Mouse (Mus musculus): ENCODE data around the gene Hfe.
"Not testable (repeated sequence)": the region's sequence is repeated elsewhere in the genome, so short reads cannot be mapped to it uniquely, and the experiment has no call there.

- not testable (repeated sequence) for TF ChIP-seq CTCF, POLR2A (IDR thresholded peaks at IDR 0.05; ENCODE audit: extremely low read depth, insufficient read depth, low read length)
Measured at GRCm38 (mm10) chr13:23682947-23683754, 27.5 kb downstream of the Hfe start.
